Mouse (Mus musculus): ENCODE measurements around the gene Tex14.
A peak's percentile ranks its signal among the peaks of the same experiment; 100 is the strongest.

Tex14 gene

DNA sequence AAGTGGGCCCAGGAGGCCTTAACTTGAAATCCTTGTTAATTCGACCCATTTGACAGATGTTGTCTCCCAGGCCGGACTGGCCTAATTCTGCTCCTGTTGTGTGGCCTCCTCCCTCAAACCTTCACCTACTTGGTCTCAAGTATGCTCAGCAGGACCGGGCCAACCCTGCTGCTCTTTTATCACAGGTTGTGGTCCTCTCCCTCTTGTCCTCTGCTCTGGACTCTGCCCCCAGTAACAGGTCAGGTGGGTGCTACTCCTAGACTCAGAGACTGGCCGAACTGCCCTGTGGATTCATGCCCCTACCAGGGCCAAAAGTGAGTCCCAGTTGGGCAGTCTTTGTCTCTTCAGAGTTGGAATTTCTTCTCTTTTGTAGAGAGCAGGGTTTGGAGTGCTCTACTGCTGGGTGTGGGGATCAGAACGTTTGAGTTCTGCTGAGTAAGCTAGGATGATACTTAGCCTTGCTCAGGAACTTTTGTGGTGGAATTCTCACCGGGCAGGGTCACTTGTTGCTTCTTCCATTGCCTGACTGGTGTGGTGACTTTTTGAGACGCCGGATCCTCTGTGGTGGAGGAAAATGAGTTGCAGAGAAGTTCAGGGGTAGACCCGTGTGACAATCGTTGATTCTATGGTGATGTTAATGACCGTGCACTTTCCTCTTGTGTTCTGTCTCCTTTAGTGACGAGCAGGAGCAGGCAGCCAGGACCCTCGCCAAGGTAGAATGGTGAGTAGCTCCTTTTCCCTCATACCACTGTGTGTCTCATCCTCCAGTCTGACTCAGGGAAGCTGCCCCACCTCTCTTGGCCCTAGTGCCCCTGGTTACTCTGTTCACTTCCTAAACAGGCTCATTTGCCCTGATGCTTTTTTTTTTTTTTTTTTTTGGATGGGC lies 188.1 kb downstream of the Tex14 start:
- peak; percentile 28 for DNase-seq (ENCODE audit: low read depth, low spot score)

- DNase-seq (ENCODE audit: low read depth, low spot score) = peak; percentile 90
Observed at GRCm38 (mm10) chr11:87595327-87595841, 190.5 kb downstream of the Tex14 start.

DNA sequence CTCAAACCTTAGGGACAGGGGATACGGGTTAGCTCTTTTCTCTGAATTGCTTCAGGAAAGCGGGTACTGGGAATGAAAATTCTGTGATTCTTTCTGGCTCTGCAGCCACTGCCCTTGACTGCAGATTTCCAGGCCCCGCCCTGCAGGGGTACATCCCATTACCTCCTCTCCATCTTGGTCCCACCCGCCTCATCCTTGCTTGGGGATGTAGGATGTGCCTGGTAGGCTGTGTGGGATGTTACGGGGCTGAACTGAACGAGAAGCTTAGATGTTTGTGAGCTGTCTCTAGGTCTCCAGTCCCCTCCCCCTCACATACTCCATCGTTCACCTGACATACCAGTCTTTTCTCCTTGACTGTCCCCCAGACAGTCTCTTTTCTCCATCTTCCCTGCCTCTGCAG lies 191.1 kb downstream of the Tex14 start:
- peak; percentile 47 for DNase-seq (ENCODE audit: low read depth, low spot score)

GRCm38 (mm10) chr11:87596492-87596891 lies 191.6 kb downstream of the Tex14 start:
- DNase-seq (ENCODE audit: low read depth, low spot score) = peak; percentile 33

- no peak for DNase-seq (ENCODE audit: low read depth, low spot score)
Observed at GRCm38 (mm10) chr11:87597061-87597460, 192.2 kb downstream of the Tex14 start.

DNA sequence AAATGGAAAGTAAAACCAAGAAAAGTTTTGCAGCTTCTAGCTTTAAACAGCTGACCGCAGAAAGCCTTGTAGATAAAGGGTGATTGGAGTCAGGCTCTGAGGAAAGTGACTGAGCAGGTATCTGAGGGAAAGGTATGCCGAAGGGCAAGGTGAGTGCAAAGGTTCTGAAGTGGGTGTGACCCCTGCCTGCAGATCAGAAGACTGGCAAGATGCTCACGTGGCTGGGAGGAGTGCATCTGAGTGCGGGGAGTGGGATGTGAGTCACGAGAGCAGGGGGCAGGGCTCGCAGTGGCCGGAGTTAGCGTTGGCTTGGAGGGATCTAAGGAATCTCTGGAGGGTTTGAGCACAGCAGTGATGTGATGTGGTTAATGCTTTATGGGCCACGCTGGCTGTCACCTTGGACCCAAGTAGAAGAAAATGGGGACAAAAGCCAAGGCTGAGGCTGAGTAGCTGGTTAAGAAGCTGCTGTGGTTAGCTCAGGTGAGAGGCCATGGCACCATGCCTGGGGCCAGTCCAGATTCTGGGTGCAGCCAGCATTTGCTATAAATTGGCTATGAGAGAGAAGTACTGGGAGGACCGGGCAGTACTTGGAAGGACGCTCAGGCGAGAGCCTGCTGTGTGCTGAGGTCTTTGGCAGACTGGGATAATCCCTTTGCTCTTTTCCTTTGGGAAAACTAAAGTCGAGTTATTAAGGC lies 194.7 kb downstream of the Tex14 start:
- DNase-seq (ENCODE audit: low read depth, low spot score) = no peak

GRCm38 (mm10) chr11:87600322-87600853 lies 195.5 kb downstream of the Tex14 start:
- DNase-seq (ENCODE audit: low read depth, low spot score) = no peak

- DNase-seq (ENCODE audit: low read depth, low spot score) = no peak
Observed at GRCm38 (mm10) chr11:87602234-87602633, 197.4 kb downstream of the Tex14 start.

DNA sequence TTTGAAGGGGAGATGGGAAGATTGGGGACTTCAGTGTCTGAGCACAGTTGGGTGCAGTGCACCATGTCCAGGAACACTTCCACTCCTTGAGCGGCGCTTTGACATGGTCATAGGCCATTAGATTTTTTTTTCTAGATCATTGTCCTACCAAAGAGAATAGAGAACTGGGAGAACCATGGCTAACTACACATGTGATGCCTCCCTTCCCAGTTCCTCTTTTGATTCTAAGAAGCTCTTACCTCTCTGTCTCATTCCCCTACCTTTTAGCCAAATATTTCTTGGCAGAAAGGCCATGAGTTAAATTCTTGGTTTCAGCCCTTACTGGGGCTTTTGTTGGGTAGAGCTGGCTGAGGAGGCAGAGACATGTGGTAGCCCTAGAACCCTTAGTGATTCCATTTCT lies 198.7 kb downstream of the Tex14 start:
- no peak for DNase-seq (ENCODE audit: low read depth, low spot score)

Data from ES-CJ7 (cell line).